ENCODE assay signal across 8 mouse cellular contexts in the genomic region with DNA sequence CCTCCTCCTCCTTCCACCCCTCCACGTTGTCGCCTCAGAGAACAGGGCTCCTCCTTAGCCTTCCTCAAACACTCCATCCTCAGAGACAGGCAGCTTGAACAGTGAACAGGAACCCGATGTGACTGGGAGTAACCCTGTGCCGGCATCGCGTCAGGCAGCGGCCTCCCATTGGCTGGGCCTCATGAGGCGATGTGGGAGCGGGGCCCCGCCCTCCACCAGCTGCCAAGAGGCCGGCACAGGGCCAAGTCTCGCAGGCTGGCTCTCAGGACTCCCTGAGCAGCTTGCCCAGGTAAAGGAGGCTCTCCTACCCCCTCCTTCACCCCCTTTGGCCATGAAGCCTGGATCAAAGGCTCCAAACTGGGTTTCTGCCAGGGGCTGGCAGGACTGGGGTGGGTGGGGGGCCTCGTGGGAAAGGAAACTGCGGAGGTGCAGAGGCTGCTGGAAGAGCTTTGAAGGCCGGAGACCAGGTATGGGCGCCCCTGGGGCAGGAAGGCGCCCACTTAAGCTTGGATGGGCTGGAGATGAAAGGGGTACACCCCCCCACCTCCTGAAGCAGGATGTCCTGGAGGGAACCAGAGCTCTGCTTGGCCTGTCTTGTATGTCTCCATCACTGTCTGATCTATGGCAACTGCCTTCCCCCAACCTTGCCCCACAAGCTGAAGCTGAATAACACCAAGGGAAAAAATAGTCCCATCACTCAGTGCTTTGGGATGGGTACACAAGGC. TPM values are rescaled to one million over a fixed set of nuclear protein-coding genes. Genes with fewer than 3 reads are reported as not detected.
DNase-seq lines count a peak whose midpoint lies in the region; ATAC-seq lines count a peak whose summit lies in the region.

No protein-coding gene starts in this region.

- peak; percentile 92 for DNase-seq in adrenal gland, postnatal 10 days
- peak; percentile 93 for DNase-seq in embryonic facial prominence, embryonic 10.5 days (ENCODE audit: low spot score)
- peak; percentile 97 for DNase-seq in heart, adult 11 months
- peak; percentile 92 for DNase-seq in kidney, adult 18-20 months
- DNase-seq in limb, embryonic 10.5 days (ENCODE audit: low spot score) = peak; percentile 89
- DNase-seq in skeletal muscle tissue, adult 2 months (ENCODE audit: low read depth, low spot score) = peak; percentile 56
- no peak for DNase-seq in adipocyte (ENCODE audit: low spot score)

- peaks cover 39% of the 10 kb centered on the region for H3K4me1 ChIP-seq in embryonic facial prominence, embryonic 10.5 days
- H3K4me1 ChIP-seq in limb, embryonic 10.5 days = peaks cover 38% of the 10 kb centered on the region
- H3K4me1 ChIP-seq in midbrain, embryonic 12.5 days = peaks cover 32% of the 10 kb centered on the region

- H3K9ac ChIP-seq in midbrain, embryonic 12.5 days (replicated peaks) = peak overlapping the region; percentile 57

- peaks cover 21% of the 10 kb centered on the region for H3K27me3 ChIP-seq in embryonic facial prominence, embryonic 10.5 days (replicated peaks; ENCODE audit: low read depth, poor library complexity, severe bottlenecking)
- H3K27me3 ChIP-seq in limb, embryonic 10.5 days (ENCODE audit: low read depth, poor library complexity, severe bottlenecking) = peaks cover 17% of the 10 kb centered on the region
- peaks cover 3% of the 10 kb centered on the region; the same call in 1 of the 2 replicates for H3K27me3 ChIP-seq in midbrain, embryonic 12.5 days

- H3K27ac ChIP-seq in embryonic facial prominence, embryonic 10.5 days (replicated peaks) = peak overlapping the region; percentile 92
- H3K27ac ChIP-seq in limb, embryonic 10.5 days = peak overlapping the region; percentile 88
- H3K27ac ChIP-seq in midbrain, embryonic 12.5 days (replicated peaks) = peak overlapping the region; percentile 75

- H3K9me3 ChIP-seq in embryonic facial prominence, embryonic 10.5 days = no peaks in the 10 kb centered on the region
- H3K9me3 ChIP-seq in limb, embryonic 10.5 days (replicated peaks) = no peaks in the 10 kb centered on the region
- no peaks in the 10 kb centered on the region for H3K9me3 ChIP-seq in midbrain, embryonic 12.5 days

- WGBS in embryonic facial prominence, embryonic 10.5 days = 11% methylated on average over 17 of the region's 17 CpGs
- WGBS in limb, embryonic 10.5 days = 11% methylated on average over 17 of the region's 17 CpGs
- WGBS in midbrain, embryonic 12.5 days = 14% methylated on average over 17 of the region's 17 CpGs

- peaks cover 66% of the 10 kb centered on the region for H3K36me3 ChIP-seq in embryonic facial prominence, embryonic 10.5 days (replicated peaks)
- peaks cover 63% of the 10 kb centered on the region for H3K36me3 ChIP-seq in limb, embryonic 10.5 days
- H3K36me3 ChIP-seq in midbrain, embryonic 12.5 days = peaks cover 34% of the 10 kb centered on the region

- H3K4me2 ChIP-seq in midbrain, embryonic 12.5 days (replicated peaks) = peak overlapping the region; percentile 49

- H3K4me3 ChIP-seq in embryonic facial prominence, embryonic 10.5 days = peak overlapping the region; percentile 51
- peak overlapping the region; percentile 43 for H3K4me3 ChIP-seq in limb, embryonic 10.5 days
- peak overlapping the region; percentile 28 for H3K4me3 ChIP-seq in midbrain, embryonic 12.5 days

- peak; percentile 95 for ATAC-seq in midbrain, embryonic 12.5 days (ENCODE audit: low FRiP score, low read depth)

RNA-seq across cellular contexts. Expression of a gene that starts 5.4 kb away (rescaled TPM):
- 10 to 100 TPM in 1 of 2 experiments, under 1 TPM in 1; 0.58 to 19.2 TPM for total RNA-seq in adrenal gland, postnatal 10 days (2021)
- 10.1 and 12.9 TPM in 2 replicates for polyA plus RNA-seq in embryonic facial prominence, embryonic 10.5 days (2016; fragmentation: Nextera tagmentation; extraction: Ambion mirVana)
- polyA plus RNA-seq in limb, embryonic 10.5 days (2016; fragmentation: Nextera tagmentation; extraction: Ambion mirVana) = 10.1 and 10.7 TPM in 2 replicates
- 25.7 TPM in 2 replicates for polyA plus RNA-seq in midbrain, embryonic 12.5 days (2016; fragmentation: Nextera tagmentation; extraction: Ambion mirVana)

RNA-seq across cellular contexts. Expression of a gene that starts 39.9 kb away (rescaled TPM):
- 1 to 10 TPM; 3.6 to 5.6 TPM for total RNA-seq in adrenal gland, postnatal 10 days (2021)
- polyA plus RNA-seq in embryonic facial prominence, embryonic 10.5 days (2016; fragmentation: Nextera tagmentation; extraction: Ambion mirVana) = 33.6 and 43.0 TPM in 2 replicates
- polyA plus RNA-seq in limb, embryonic 10.5 days (2016; fragmentation: Nextera tagmentation; extraction: Ambion mirVana) = 25.5 and 28.6 TPM in 2 replicates
- polyA plus RNA-seq in midbrain, embryonic 12.5 days (2016; fragmentation: Nextera tagmentation; extraction: Ambion mirVana) = 130 and 140 TPM in 2 replicates
